Mouse (Mus musculus) bone marrow macrophage, adult 2 months (primary cell): Measurements from ENCODE around the gene Lpcat3.

ENCODE experiments used
- CTCF ChIP-seq: IDR thresholded peaks from 2 replicates; pipeline ENCODE4 v1.5.1; 2012; ENCODE audit warnings: low read depth, mild to moderate bottlenecking, low read length, moderate library complexity
- POLR2A ChIP-seq: IDR thresholded peaks from 2 replicates; pipeline ENCODE4 v1.6.1; 2012; ENCODE audit warnings: mild to moderate bottlenecking, low read depth, low read length, borderline replicate concordance

DNA sequence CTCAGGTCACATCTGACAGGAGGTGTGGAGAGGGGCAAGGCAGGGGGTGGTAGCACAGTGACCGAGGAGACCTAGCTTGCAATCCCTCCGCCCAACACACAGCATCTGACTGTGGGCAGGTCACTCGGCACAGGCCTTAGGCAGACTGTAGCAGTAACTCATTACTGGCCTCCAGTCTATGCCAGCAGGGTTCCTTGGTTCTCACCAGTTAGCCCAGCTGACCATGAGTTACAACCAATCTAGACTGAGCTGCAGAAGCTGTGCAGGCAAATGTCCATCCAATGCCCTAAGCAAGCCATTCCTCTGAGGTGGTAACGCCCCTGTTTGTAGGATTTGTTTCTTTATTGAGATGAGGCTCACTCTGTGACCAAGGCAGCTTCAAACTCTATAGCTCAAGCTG is 36.5 kb downstream of the Lpcat3 start:
- TF ChIP-seq POLR2A (no peak), CTCF (no peak)
